Mouse (Mus musculus) neutrophil, adult 83 days (primary cell): ENCODE data around the gene Frmpd3. TPM values are rescaled to one million over a fixed set of nuclear protein-coding genes. Genes with fewer than 3 reads are reported as not detected.

ENCODE experiments used
- total RNA-seq, 2 experiments: library from RNA; stranded (reverse); gene quantifications; one replicate each; pipeline ENCODE4 v1.2.4; 2023

The Frmpd3 gene
- total RNA-seq: not detected

GRCm38 (mm10) chrX:140341656-140342392, at the start of gene Frmpd3:
Gene Frmpd3, plus strand, starts transcription at chrX:140342263.

GRCm38 (mm10) chrX:140456279-140456731, 114.2 kb downstream of the Frmpd3 start, which contains the start of gene Prps1:
Gene Prps1, plus strand, starts transcription at chrX:140456613.

Other genes starting within 250 kb of the Frmpd3 start
- gene Prps1, start 114.3 kb downstream of the Frmpd3 start, total RNA-seq: 10 to 100 TPM; 11.7 to 13.9 TPM